Mouse (Mus musculus): Measurements from ENCODE around the gene Crhr1. TPM values are rescaled to one million over a fixed set of nuclear protein-coding genes. Genes with fewer than 3 reads are reported as not detected.
"Not testable (repeated sequence)": the region's sequence is repeated elsewhere in the genome, so short reads cannot be mapped to it uniquely, and the experiment has no call there.

The Crhr1 gene
- polyA plus RNA-seq, 1 experiment from 2014 or later = 0.16 TPM

- Histone ChIP-seq H3K4me1 (ENCODE audit: control insufficient read depth, insufficient read depth, low read length) (no peaks in the 10 kb centered on the region), H3K27me3 (ENCODE audit: control insufficient read depth, insufficient read depth, low read length) (peaks cover 3% of the 10 kb centered on the region; the same call in 1 of the 2 replicates), H3K9ac (ENCODE audit: low read depth, low read length) (no peak overlapping the region), H3K9me3 (ENCODE audit: control insufficient read depth, low read length) (no peaks in the 10 kb centered on the region), H3K27ac (ENCODE audit: low read depth, low read length) (no peak overlapping the region), H3K4me2 (replicated peaks; ENCODE audit: low read depth, low read length) (no peak overlapping the region), H3K4me3 (ENCODE audit: low read length) (no peak overlapping the region), H3K36me3 (ENCODE audit: control insufficient read depth, insufficient read depth, low read length) (no peaks in the 10 kb centered on the region)
- WGBS = 7% methylated on average over 9 of the region's 9 CpGs
- ATAC-seq (ENCODE audit: low FRiP score, low TSS enrichment) = peak; percentile 60; the same call in 1 of the 2 replicates
Measured at GRCm38 (mm10) chr11:104195791-104196190, 63.1 kb downstream of the Crhr1 start.

GRCm38 (mm10) chr11:104197861-104198260 lies 65.2 kb downstream of the Crhr1 start:
- no peak overlapping the region for H3K9ac ChIP-seq (ENCODE audit: low read depth, low read length)
- H3K27ac ChIP-seq (ENCODE audit: low read depth, low read length) = no peak overlapping the region
- 5% methylated on average over 10 of the region's 10 CpGs for WGBS
- H3K4me1 ChIP-seq (ENCODE audit: control insufficient read depth, insufficient read depth, low read length) = no peaks in the 10 kb centered on the region
- H3K36me3 ChIP-seq (ENCODE audit: control insufficient read depth, insufficient read depth, low read length) = no peaks in the 10 kb centered on the region
- peaks cover 5% of the 10 kb centered on the region; the same call in 1 of the 2 replicates for H3K9me3 ChIP-seq (ENCODE audit: control insufficient read depth, low read length)
- no peak overlapping the region for H3K4me3 ChIP-seq (ENCODE audit: low read length)
- no peak for ATAC-seq (ENCODE audit: low FRiP score, low TSS enrichment)
- H3K4me2 ChIP-seq (replicated peaks; ENCODE audit: low read depth, low read length) = no peak overlapping the region
- H3K27me3 ChIP-seq (ENCODE audit: control insufficient read depth, insufficient read depth, low read length) = peaks cover 3% of the 10 kb centered on the region; the same call in 1 of the 2 replicates

GRCm38 (mm10) chr11:104203271-104203670 lies 70.6 kb downstream of the Crhr1 start:
- Histone ChIP-seq H3K4me2 (replicated peaks; ENCODE audit: low read depth, low read length) (no peak overlapping the region), H3K36me3 (ENCODE audit: control insufficient read depth, insufficient read depth, low read length) (no peaks in the 10 kb centered on the region), H3K27me3 (ENCODE audit: control insufficient read depth, insufficient read depth, low read length) (peaks cover 1% of the 10 kb centered on the region; the same call in 1 of the 2 replicates), H3K4me1 (ENCODE audit: control insufficient read depth, insufficient read depth, low read length) (no peaks in the 10 kb centered on the region), H3K9me3 (ENCODE audit: control insufficient read depth, low read length) (peaks cover 5% of the 10 kb centered on the region; the same call in 1 of the 2 replicates), H3K4me3 (ENCODE audit: low read length) (no peak overlapping the region), H3K9ac (ENCODE audit: low read depth, low read length) (no peak overlapping the region), H3K27ac (ENCODE audit: low read depth, low read length) (no peak overlapping the region)
- no peak for ATAC-seq (ENCODE audit: low FRiP score, low TSS enrichment)
- WGBS = 86% methylated on average over 3 of the region's 3 CpGs

- Histone ChIP-seq H3K27ac (ENCODE audit: low read depth, low read length) (no peak overlapping the region), H3K27me3 (ENCODE audit: control insufficient read depth, insufficient read depth, low read length) (no peaks in the 10 kb centered on the region), H3K9ac (ENCODE audit: low read depth, low read length) (no peak overlapping the region), H3K4me3 (ENCODE audit: low read length) (no peak overlapping the region), H3K9me3 (ENCODE audit: control insufficient read depth, low read length) (peaks cover 5% of the 10 kb centered on the region; the same call in 1 of the 2 replicates), H3K4me2 (replicated peaks; ENCODE audit: low read depth, low read length) (no peak overlapping the region), H3K36me3 (ENCODE audit: control insufficient read depth, insufficient read depth, low read length) (no peaks in the 10 kb centered on the region), H3K4me1 (ENCODE audit: control insufficient read depth, insufficient read depth, low read length) (no peaks in the 10 kb centered on the region)
- ATAC-seq (ENCODE audit: low FRiP score, low TSS enrichment) = no peak
- WGBS = 60% methylated on average over 4 of the region's 4 CpGs
Measured at GRCm38 (mm10) chr11:104206573-104206972, 73.9 kb downstream of the Crhr1 start.

GRCm38 (mm10) chr11:104209041-104209440 lies 76.4 kb downstream of the Crhr1 start:
- ATAC-seq (ENCODE audit: low FRiP score, low TSS enrichment) = no peak
- Histone ChIP-seq H3K9me3 (ENCODE audit: control insufficient read depth, low read length) (no peaks in the 10 kb centered on the region), H3K4me1 (ENCODE audit: control insufficient read depth, insufficient read depth, low read length) (no peaks in the 10 kb centered on the region), H3K36me3 (ENCODE audit: control insufficient read depth, insufficient read depth, low read length) (no peaks in the 10 kb centered on the region), H3K27ac (ENCODE audit: low read depth, low read length) (no peak overlapping the region), H3K9ac (ENCODE audit: low read depth, low read length) (no peak overlapping the region), H3K4me3 (ENCODE audit: low read length) (no peak overlapping the region), H3K27me3 (ENCODE audit: control insufficient read depth, insufficient read depth, low read length) (no peaks in the 10 kb centered on the region), H3K4me2 (replicated peaks; ENCODE audit: low read depth, low read length) (no peak overlapping the region)
- 75% methylated on average over 3 of the region's 3 CpGs for WGBS

GRCm38 (mm10) chr11:104211251-104211650 lies 78.6 kb downstream of the Crhr1 start:
- Histone ChIP-seq H3K9me3 (ENCODE audit: control insufficient read depth, low read length) (no peaks in the 10 kb centered on the region), H3K27ac (ENCODE audit: low read depth, low read length) (no peak overlapping the region), H3K4me1 (ENCODE audit: control insufficient read depth, insufficient read depth, low read length) (no peaks in the 10 kb centered on the region), H3K36me3 (ENCODE audit: control insufficient read depth, insufficient read depth, low read length) (no peaks in the 10 kb centered on the region), H3K4me3 (ENCODE audit: low read length) (no peak overlapping the region), H3K27me3 (ENCODE audit: control insufficient read depth, insufficient read depth, low read length) (no peaks in the 10 kb centered on the region), H3K4me2 (replicated peaks; ENCODE audit: low read depth, low read length) (no peak overlapping the region), H3K9ac (ENCODE audit: low read depth, low read length) (no peak overlapping the region)
- 89% methylated on average over 6 of the region's 6 CpGs for WGBS
- no peak for ATAC-seq (ENCODE audit: low FRiP score, low TSS enrichment)

GRCm38 (mm10) chr11:104214128-104214527 lies 81.5 kb downstream of the Crhr1 start:
- H3K27me3 ChIP-seq (ENCODE audit: control insufficient read depth, insufficient read depth, low read length); H3K9me3 ChIP-seq (ENCODE audit: control insufficient read depth, low read length); H3K4me3 ChIP-seq (ENCODE audit: low read length); ATAC-seq (ENCODE audit: low FRiP score, low TSS enrichment); H3K4me2 ChIP-seq (replicated peaks; ENCODE audit: low read depth, low read length); H3K4me1 ChIP-seq (ENCODE audit: control insufficient read depth, insufficient read depth, low read length); H3K27ac ChIP-seq (ENCODE audit: low read depth, low read length); H3K9ac ChIP-seq (ENCODE audit: low read depth, low read length); H3K36me3 ChIP-seq (ENCODE audit: control insufficient read depth, insufficient read depth, low read length): not testable (repeated sequence)
- WGBS = 94% methylated on average over 5 of the region's 5 CpGs

GRCm38 (mm10) chr11:104218075-104218474 lies 85.4 kb downstream of the Crhr1 start:
- Histone ChIP-seq H3K4me3 (ENCODE audit: low read length) (no peak overlapping the region), H3K9ac (ENCODE audit: low read depth, low read length) (no peak overlapping the region), H3K4me2 (replicated peaks; ENCODE audit: low read depth, low read length) (no peak overlapping the region), H3K9me3 (ENCODE audit: control insufficient read depth, low read length) (no peaks in the 10 kb centered on the region), H3K4me1 (ENCODE audit: control insufficient read depth, insufficient read depth, low read length) (no peaks in the 10 kb centered on the region), H3K27ac (ENCODE audit: low read depth, low read length) (no peak overlapping the region), H3K27me3 (ENCODE audit: control insufficient read depth, insufficient read depth, low read length) (no peaks in the 10 kb centered on the region), H3K36me3 (ENCODE audit: control insufficient read depth, insufficient read depth, low read length) (no peaks in the 10 kb centered on the region)
- ATAC-seq (ENCODE audit: low FRiP score, low TSS enrichment) = no peak
- 84% methylated on average over 3 of the region's 3 CpGs for WGBS

GRCm38 (mm10) chr11:104220291-104220690 lies 87.6 kb downstream of the Crhr1 start:
- no peak for ATAC-seq (ENCODE audit: low FRiP score, low TSS enrichment)
- 83% methylated on average over 4 of the region's 4 CpGs for WGBS

More at GRCm38 (mm10) chr11:104220291-104220690, 87.6 kb downstream of the Crhr1 start:
- Histone ChIP-seq H3K4me2 (replicated peaks; ENCODE audit: low read depth, low read length) (no peak overlapping the region), H3K4me1 (ENCODE audit: control insufficient read depth, insufficient read depth, low read length) (no peaks in the 10 kb centered on the region), H3K9ac (ENCODE audit: low read depth, low read length) (no peak overlapping the region), H3K9me3 (ENCODE audit: control insufficient read depth, low read length) (no peaks in the 10 kb centered on the region), H3K4me3 (ENCODE audit: low read length) (no peak overlapping the region), H3K27ac (ENCODE audit: low read depth, low read length) (no peak overlapping the region), H3K27me3 (ENCODE audit: control insufficient read depth, insufficient read depth, low read length) (no peaks in the 10 kb centered on the region), H3K36me3 (ENCODE audit: control insufficient read depth, insufficient read depth, low read length) (no peaks in the 10 kb centered on the region)
